Mouse (Mus musculus) G1E (cell line): ENCODE data around the gene Neurl1a. TPM values are rescaled to one million over a fixed set of nuclear protein-coding genes. Genes with fewer than 3 reads are reported as not detected.

Source experiments
- ATAC-seq: 2 replicates; pipeline ENCODE4 v1.8.0; 2016; ENCODE audit warnings: mild to moderate bottlenecking; ENCODE audit not compliant: insufficient number of reproducible peaks, poor library complexity, low FRiP score, severe bottlenecking; ENCODE audit errors: extremely low read depth
- DNase-seq: peaks from one replicate; pipeline ENCODE4 v3.0.0; 2012; ENCODE audit warnings: low spot score
- H3K27me3 ChIP-seq: 2 replicates; pipeline ENCODE4 v1.6.1; 2012; ENCODE audit warnings: mild to moderate bottlenecking, low read length, inconsistent platforms; ENCODE audit not compliant: insufficient read depth
- H3K36me3 ChIP-seq: replicated peaks from 2 replicates; pipeline ENCODE3; 2012; ENCODE audit warnings: mild to moderate bottlenecking, inconsistent platforms
- H3K4me1 ChIP-seq: 2 replicates; pipeline ENCODE4 v1.6.1; 2012; ENCODE audit warnings: low read depth, low read length, inconsistent platforms, mixed read lengths; ENCODE audit not compliant: insufficient read depth
- H3K4me3 ChIP-seq: 2 replicates; pipeline ENCODE4 v1.5.1; 2012; ENCODE audit warnings: low read depth, mild to moderate bottlenecking, inconsistent platforms, low read length, moderate library complexity, mixed read lengths
- H3K9me3 ChIP-seq: replicated peaks from 2 replicates; pipeline ENCODE4 v1.6.1; 2012; ENCODE audit warnings: inconsistent platforms
- CTCF ChIP-seq: IDR thresholded peaks from 2 replicates; pipeline ENCODE4 v1.5.1; 2012; ENCODE audit warnings: low read depth, low read length, inconsistent platforms, mixed read lengths
- GATA1 ChIP-seq: IDR thresholded peaks from 2 replicates; pipeline ENCODE4 v1.6.1; 2012; ENCODE audit warnings: borderline replicate concordance, low read length, inconsistent platforms, mixed read lengths
- GATA2 ChIP-seq: IDR thresholded peaks from 2 replicates; pipeline ENCODE4 v1.6.1; 2012; ENCODE audit warnings: low read depth, low read length, inconsistent platforms, borderline replicate concordance
- POLR2AphosphoS5 ChIP-seq: IDR thresholded peaks from 2 replicates; pipeline ENCODE4 v1.6.1; 2012; ENCODE audit warnings: low read depth, low read length, inconsistent platforms; ENCODE audit not compliant: insufficient replicate concordance
- TAL1 ChIP-seq: conservative IDR thresholded peaks from 2 replicates; pipeline ENCODE4 v1.6.1; 2012; ENCODE audit warnings: low read depth, low read length, inconsistent platforms, mixed read lengths
- polyA plus RNA-seq: library from polyadenylated mRNA; stranded (reverse); fragments of >175 nt; gene quantifications from 2 replicates; pipeline ENCODE4 v1.2.3, GENCODE M21; 2012
- total RNA-seq, 2 experiments: library from RNA; stranded (forward) in 1 of 2; stranded (reverse) in 1 of 2; fragments of 200-1000 nt in 1 of 2; fragments of >200 nt in 1 of 2; fragmentation: Nextera tagmentation in 1 of 2; gene quantifications; 2 replicates each; pipeline ENCODE4 v1.2.3; 2014 to 2017

The Neurl1a gene
- total and polyA plus RNA-seq, 3 experiments = 0.05 TPM; not detected in 2

DNA sequence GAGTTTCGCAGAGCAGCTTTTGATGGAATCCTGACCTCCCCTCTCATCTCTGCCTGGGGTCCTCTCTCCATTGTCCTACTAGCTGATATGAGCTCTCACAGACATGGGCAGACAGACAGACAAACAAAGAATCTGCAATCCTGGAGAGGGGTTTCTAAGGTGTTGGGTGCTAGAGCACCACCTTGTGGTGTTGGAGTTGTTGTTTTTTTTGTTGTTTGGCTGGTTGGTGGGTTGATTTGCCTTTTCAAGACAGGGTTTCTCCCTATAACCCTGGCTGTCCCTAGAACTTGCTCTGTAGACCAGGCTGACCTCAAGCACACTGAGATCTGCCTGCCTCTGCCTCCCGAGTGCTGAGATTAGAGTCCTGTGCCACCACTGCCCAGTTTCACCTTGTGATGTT lies 3.1 kb upstream of the Neurl1a start:
- H3K4me3 ChIP-seq = no peak overlapping the region
- peaks cover 8% of the 10 kb centered on the region; the same call in 1 of the 2 replicates for H3K27me3 ChIP-seq
- no peaks in the 10 kb centered on the region for H3K36me3 ChIP-seq
- no peaks in the 10 kb centered on the region; the same call in 1 of the 2 replicates for H3K4me1 ChIP-seq
- H3K9me3 ChIP-seq = peaks cover 11% of the 10 kb centered on the region; the same call in 1 of the 2 replicates
- no peak for TF ChIP-seq GATA1
- no peak for TF ChIP-seq POLR2AphosphoS5
- TF ChIP-seq TAL1 = no peak
- TF ChIP-seq GATA2 = no peak
- no peak for TF ChIP-seq CTCF
- ATAC-seq (no peak), DNase-seq (no peak)

DNA sequence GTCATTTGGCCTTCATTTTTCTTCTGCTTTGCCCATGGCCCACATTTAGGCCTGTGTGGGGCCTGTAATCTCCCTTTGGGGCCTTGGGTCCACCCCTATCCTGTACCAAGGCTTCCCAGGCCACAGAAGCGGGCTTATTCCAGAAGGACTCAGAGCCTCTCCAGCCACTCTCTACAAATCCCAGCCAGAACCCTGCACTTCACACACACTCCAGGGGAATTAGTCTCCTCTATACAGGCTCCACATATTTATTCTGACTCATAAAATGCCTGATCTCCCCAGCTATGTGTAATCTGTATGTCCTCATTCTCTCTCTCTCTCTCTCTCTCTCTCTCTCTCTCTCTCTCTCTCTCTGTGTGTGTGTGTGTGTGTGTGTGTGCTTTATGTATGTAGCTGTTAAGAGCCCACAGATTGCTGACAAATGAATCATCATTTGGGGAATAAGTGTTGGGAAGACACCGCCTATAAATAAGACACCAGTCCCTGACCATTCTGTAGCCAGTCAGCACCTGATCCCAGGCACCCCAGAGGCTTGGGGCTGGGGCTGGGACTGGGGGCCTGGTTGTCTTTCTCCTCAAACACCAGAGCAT lies 1.6 kb upstream of the Neurl1a start:
- Histone ChIP-seq H3K4me3 (no peak overlapping the region), H3K27me3 (peaks cover 8% of the 10 kb centered on the region; the same call in 1 of the 2 replicates), H3K4me1 (no peaks in the 10 kb centered on the region; the same call in 1 of the 2 replicates), H3K9me3 (peaks cover 12% of the 10 kb centered on the region; the same call in 1 of the 2 replicates), H3K36me3 (no peaks in the 10 kb centered on the region)
- no peak for TF ChIP-seq POLR2AphosphoS5
- no peak for TF ChIP-seq CTCF
- TF ChIP-seq TAL1 = no peak
- no peak for TF ChIP-seq GATA1
- ATAC-seq = no peak
- no peak for DNase-seq

GRCm38 (mm10) chr19:47178001-47178400 lies 619 bp upstream of the Neurl1a start:
- H3K9me3 ChIP-seq = peaks cover 14% of the 10 kb centered on the region; the same call in 1 of the 2 replicates
- TF ChIP-seq GATA1 (no peak), CTCF (no peak), GATA2 (no peak), POLR2AphosphoS5 (no peak), TAL1 (no peak)
- no peak overlapping the region for H3K4me3 ChIP-seq
- H3K36me3 ChIP-seq = no peaks in the 10 kb centered on the region
- ATAC-seq = no peak
- no peaks in the 10 kb centered on the region; the same call in 1 of the 2 replicates for H3K4me1 ChIP-seq
- peaks cover 8% of the 10 kb centered on the region; the same call in 1 of the 2 replicates for H3K27me3 ChIP-seq
- no peak for DNase-seq

- Histone ChIP-seq H3K4me3 (no peak overlapping the region; the same call in 1 of the 2 replicates), H3K4me1 (no peaks in the 10 kb centered on the region), H3K27me3 (peaks cover 8% of the 10 kb centered on the region; the same call in 1 of the 2 replicates), H3K9me3 (peaks cover 14% of the 10 kb centered on the region; the same call in 1 of the 2 replicates), H3K36me3 (no peaks in the 10 kb centered on the region)
- DNase-seq (no peak), ATAC-seq (no peak)
- TF ChIP-seq TAL1 (no peak), GATA2 (no peak), POLR2AphosphoS5 (no peak), CTCF (no peak), GATA1 (no peak)
These were observed 721 bp downstream of the Neurl1a start for GRCm38 (mm10) chr19:47179272-47179809.

DNA sequence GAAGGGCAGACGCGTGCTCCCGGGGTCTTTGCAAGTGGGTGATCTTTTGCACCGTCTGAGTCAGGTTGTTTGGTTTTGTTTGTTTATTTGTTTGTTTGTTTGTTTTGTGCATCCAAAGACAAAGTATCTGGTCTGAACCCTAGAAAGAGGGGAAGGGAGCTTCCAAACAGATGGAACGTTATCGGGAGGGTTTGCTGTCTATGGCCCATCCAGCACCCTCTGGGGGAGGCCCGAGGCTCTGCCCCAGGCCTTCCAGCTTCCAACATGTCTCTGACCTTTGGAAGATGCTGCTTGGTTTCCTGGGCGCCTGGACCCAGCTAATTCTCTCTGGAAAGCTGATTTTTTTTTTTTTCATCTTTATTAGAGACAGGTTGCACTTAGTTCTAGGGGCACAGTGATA lies 1.4 kb downstream of the Neurl1a start:
- DNase-seq (no peak), ATAC-seq (no peak)
- Histone ChIP-seq H3K9me3 (peaks cover 14% of the 10 kb centered on the region; the same call in 1 of the 2 replicates), H3K4me3 (no peak overlapping the region), H3K27me3 (peaks cover 8% of the 10 kb centered on the region; the same call in 1 of the 2 replicates), H3K36me3 (no peaks in the 10 kb centered on the region), H3K4me1 (no peaks in the 10 kb centered on the region)
- no peak for TF ChIP-seq GATA1
- no peak for TF ChIP-seq TAL1
- TF ChIP-seq POLR2AphosphoS5 = no peak
- TF ChIP-seq CTCF = no peak
- no peak for TF ChIP-seq GATA2

DNA sequence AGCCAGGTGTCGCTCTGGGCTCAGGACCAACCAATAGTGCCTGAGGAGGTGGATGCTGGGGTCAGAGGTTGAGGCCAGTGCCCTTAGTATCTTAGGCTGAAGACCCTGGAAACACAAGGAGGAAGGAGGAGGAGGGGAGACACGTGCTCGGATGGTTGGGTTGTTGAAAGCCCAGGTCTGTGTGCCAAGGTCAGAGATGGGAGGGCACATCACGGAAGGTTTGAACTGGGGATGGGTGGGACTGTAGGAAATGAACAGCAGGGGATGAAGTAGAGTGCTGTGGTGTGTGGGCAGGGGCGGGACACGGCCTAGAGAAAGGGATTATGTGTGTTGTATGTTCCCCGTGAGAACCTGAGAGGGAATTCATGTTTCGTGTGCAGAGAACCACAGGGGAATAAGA lies 5.6 kb downstream of the Neurl1a start:
- 0 out of 2 replicates have a peak, but pooled peaks cover 6% of the 10 kb centered on the region for H3K9me3 ChIP-seq

More for the DNA sequence above, 5.6 kb downstream of the Neurl1a start:
- no peak overlapping the region for H3K4me3 ChIP-seq
- DNase-seq (no peak), ATAC-seq (no peak)
- H3K27me3 ChIP-seq = peaks cover 13% of the 10 kb centered on the region
- TF ChIP-seq GATA1 = no peak
- no peak for TF ChIP-seq GATA2
- no peaks in the 10 kb centered on the region for H3K4me1 ChIP-seq
- no peaks in the 10 kb centered on the region for H3K36me3 ChIP-seq
